In genomic region chr9:101250981-101251643, GRCm38 (mm10) we compare ENCODE assay signal across 8 mouse cellular contexts. TPM values are rescaled to one million over a fixed set of nuclear protein-coding genes. Genes with fewer than 3 reads are reported as not detected.
A peak's percentile ranks its signal among the peaks of the same experiment; 100 is the strongest.
DNase-seq lines count a peak whose midpoint lies in the region; ATAC-seq and TF ChIP-seq lines count a peak whose summit lies in the region.

No protein-coding gene starts in this region.

- DNase-seq in spleen, postnatal 4 days (ENCODE audit: low spot score in 2 of 2): peak; percentile 35 to 74
- DNase-seq in spleen, adult 18-20 months: no peak
- DNase-seq in limb, embryonic 14.5 days (ENCODE audit: low spot score): peak; percentile 81
- no peak for DNase-seq in midbrain, embryonic 14.5 days
- DNase-seq in thymus, postnatal 0 days (ENCODE audit: low spot score): peak; percentile 21

- peak; percentile 95 for ATAC-seq in forebrain, embryonic 15.5 days (replicated peaks)
- ATAC-seq in hematopoietic stem cell, adult 5-6 weeks (replicated peaks in 1 of 2; ENCODE audit: insufficient read depth in 1 of 2, low FRiP score in 2 of 2, low TSS enrichment in 1 of 2, low read depth in 1 of 2, poor library complexity in 2 of 2, severe bottlenecking in 2 of 2): peak; percentile 55 to 63
- peak; percentile 94 for ATAC-seq in limb, embryonic 14.5 days (ENCODE audit: low FRiP score, low read depth)
- ATAC-seq in midbrain, embryonic 14.5 days (ENCODE audit: low FRiP score, low TSS enrichment): peak; percentile 93

- no peaks in the 10 kb centered on the region for H3K36me3 ChIP-seq in forebrain, embryonic 15.5 days
- no peaks in the 10 kb centered on the region for H3K36me3 ChIP-seq in limb, embryonic 14.5 days (ENCODE audit: control insufficient read depth, insufficient read depth, low read length)
- no peaks in the 10 kb centered on the region for H3K36me3 ChIP-seq in midbrain, embryonic 14.5 days (ENCODE audit: control insufficient read depth, insufficient read depth, low read length)

- peak overlapping the region; percentile 94 for H3K4me3 ChIP-seq in brown adipose tissue, adult 24 weeks (ENCODE audit: insufficient read depth, low read depth, low read length)
- H3K4me3 ChIP-seq in forebrain, embryonic 15.5 days: peak overlapping the region; percentile 68
- peak overlapping the region; percentile 79 for H3K4me3 ChIP-seq in limb, embryonic 14.5 days (replicated peaks; ENCODE audit: low read length)
- peak overlapping the region; percentile 78 for H3K4me3 ChIP-seq in midbrain, embryonic 14.5 days (replicated peaks; ENCODE audit: low read depth, low read length)

- peak overlapping the region; percentile 52 for H3K4me2 ChIP-seq in forebrain, embryonic 15.5 days (replicated peaks)
- H3K4me2 ChIP-seq in limb, embryonic 14.5 days (replicated peaks; ENCODE audit: low read depth, low read length, severe bottlenecking): peak overlapping the region; percentile 52
- peak overlapping the region; percentile 66 for H3K4me2 ChIP-seq in midbrain, embryonic 14.5 days (ENCODE audit: low read length)

- peak; percentile 33; the same call in 1 of the 2 replicates for TF ChIP-seq POLR2A in limb, embryonic 14.5 days (IDR thresholded peaks at IDR 0.05; ENCODE audit: borderline replicate concordance, extremely low read depth, insufficient read depth, insufficient read length)

- H3K27ac ChIP-seq in brown adipose tissue, adult 24 weeks (replicated peaks; ENCODE audit: low read depth, low read length): peak overlapping the region; percentile 83
- peak overlapping the region; percentile 93 for H3K27ac ChIP-seq in forebrain, embryonic 15.5 days (replicated peaks)
- H3K27ac ChIP-seq in limb, embryonic 14.5 days (replicated peaks; ENCODE audit: low read depth, low read length): peak overlapping the region; percentile 98
- H3K27ac ChIP-seq in midbrain, embryonic 14.5 days (replicated peaks; ENCODE audit: low read depth, low read length): peak overlapping the region; percentile 96

- H3K27me3 ChIP-seq in forebrain, embryonic 15.5 days: no peaks in the 10 kb centered on the region
- H3K27me3 ChIP-seq in limb, embryonic 14.5 days (ENCODE audit: control insufficient read depth, insufficient read depth, low read length): no peaks in the 10 kb centered on the region
- no peaks in the 10 kb centered on the region for H3K27me3 ChIP-seq in midbrain, embryonic 14.5 days (ENCODE audit: control insufficient read depth, insufficient read depth, low read length)

- peaks cover 3% of the 10 kb centered on the region; the same call in 1 of the 2 replicates for H3K4me1 ChIP-seq in brown adipose tissue, adult 24 weeks (ENCODE audit: control insufficient read depth, insufficient read depth, insufficient read length, low read length)
- H3K4me1 ChIP-seq in forebrain, embryonic 15.5 days: peaks cover 26% of the 10 kb centered on the region
- peaks cover 13% of the 10 kb centered on the region for H3K4me1 ChIP-seq in limb, embryonic 14.5 days (ENCODE audit: control insufficient read depth, insufficient read depth, low read length)
- H3K4me1 ChIP-seq in midbrain, embryonic 14.5 days (ENCODE audit: control insufficient read depth, insufficient read depth, low read length): peaks cover 18% of the 10 kb centered on the region

- WGBS in forebrain, embryonic 15.5 days: under 1% methylated on average over 58 of the region's 61 CpGs
- 0% methylated on average over 42 of the region's 61 CpGs for WGBS in limb, embryonic 14.5 days
- under 1% methylated on average over 60 of the region's 61 CpGs for WGBS in midbrain, embryonic 14.5 days

- H3K9me3 ChIP-seq in forebrain, embryonic 15.5 days: no peaks in the 10 kb centered on the region
- no peaks in the 10 kb centered on the region for H3K9me3 ChIP-seq in limb, embryonic 14.5 days (ENCODE audit: control insufficient read depth, low read length)
- no peaks in the 10 kb centered on the region for H3K9me3 ChIP-seq in midbrain, embryonic 14.5 days (ENCODE audit: control insufficient read depth, low read length)

- H3K9ac ChIP-seq in forebrain, embryonic 15.5 days (replicated peaks): peak overlapping the region; percentile 81
- H3K9ac ChIP-seq in limb, embryonic 14.5 days (ENCODE audit: low read depth, low read length, severe bottlenecking): peak overlapping the region; percentile 86
- peak overlapping the region; percentile 87 for H3K9ac ChIP-seq in midbrain, embryonic 14.5 days (replicated peaks; ENCODE audit: low read length)

RNA-seq across cellular contexts. Expression of gene Ppp2r3a, which starts 0.5 kb away (rescaled TPM):
- 13.0 and 17.2 TPM in 2 replicates for polyA plus RNA-seq in brown adipose tissue, adult 24 weeks (2012; ENCODE audit: insufficient read depth, insufficient read length, missing spikeins)
- polyA plus RNA-seq in forebrain, embryonic 15.5 days (2015; fragmentation: Nextera tagmentation; extraction: Ambion mirVana): 20.8 and 21.8 TPM in 2 replicates
- 38.9 and 47.2 TPM in 2 replicates for total RNA-seq in hematopoietic stem cell, adult 5-6 weeks (2017)
- 17.2 and 18.0 TPM in 2 replicates for polyA plus RNA-seq in limb, embryonic 14.5 days (2012; rRNA removed)
- 22.0 and 23.2 TPM in 2 replicates for polyA plus RNA-seq in limb, embryonic 14.5 days (2014; fragmentation: Nextera tagmentation; extraction: Ambion mirVana)
- polyA plus RNA-seq in midbrain, embryonic 14.5 days (2014; fragmentation: Nextera tagmentation; extraction: Ambion mirVana): 32.4 and 40.0 TPM in 2 replicates
- polyA plus RNA-seq in thymus, postnatal 0 days (2015; fragmentation: Nextera tagmentation; extraction: Ambion mirVana): 2.2 and 2.3 TPM in 2 replicates

Comparison
In these comparisons a context has a peak if more than half of its experiments do, and no peak if none do; other contexts are left out.
1. DNase-seq: peak in spleen, postnatal 4 days (2 of 2), limb, embryonic 14.5 days (single experiment) and thymus, postnatal 0 days (single experiment); none in spleen, adult 18-20 months (0 of 2) and midbrain, embryonic 14.5 days (single experiment).
2. Peak in every context shown above with its lines, with median percentiles within 50 percentile points of each other: H3K27ac ChIP-seq, H3K4me3 ChIP-seq, ATAC-seq, H3K4me2 ChIP-seq and H3K9ac ChIP-seq.